Mouse (Mus musculus) lung, embryonic 14.5 days (tissue): ENCODE data around the gene Gabpb2. TPM values are rescaled to one million over a fixed set of nuclear protein-coding genes. Genes with fewer than 3 reads are reported as not detected.
A peak's percentile ranks its signal among the peaks of the same experiment; 100 is the strongest.

Experiments
- ATAC-seq: fragments of 200-750 bp; cut with Nextera tagmentation; 2 replicates; pipeline ENCODE4 v1.8.0; 2017; ENCODE audit warnings: mild to moderate bottlenecking, moderate TSS enrichment, moderate library complexity; ENCODE audit not compliant: insufficient read depth
- DNase-seq: peaks from one replicate; pipeline ENCODE4 v3.0.0-alpha.2; 2015
- H3K27ac ChIP-seq: fragments of 300-500 bp; sonication (generic); 2 replicates; pipeline ENCODE4 v1.5.1; 2014; ENCODE audit warnings: low read depth, mild to moderate bottlenecking, moderate library complexity
- H3K27me3 ChIP-seq: fragments of 300-500 bp; sonication (generic); 2 replicates; pipeline ENCODE4 v1.6.1; 2014; ENCODE audit warnings: low read length, control low read depth; ENCODE audit not compliant: insufficient read depth
- H3K36me3 ChIP-seq: fragments of 300-500 bp; sonication (generic); 2 replicates; pipeline ENCODE4 v1.6.1; 2014; ENCODE audit warnings: control low read depth; ENCODE audit not compliant: insufficient read depth
- H3K4me1 ChIP-seq: fragments of 300-500 bp; sonication (generic); 2 replicates; pipeline ENCODE4 v1.6.1; 2014; ENCODE audit warnings: antibody characterized with exemption, control low read depth; ENCODE audit not compliant: insufficient read depth
- H3K4me2 ChIP-seq: fragments of 300-500 bp; sonication (generic); 2 replicates; pipeline ENCODE4 v1.6.1; 2014; ENCODE audit warnings: mild to moderate bottlenecking
- H3K4me3 ChIP-seq: fragments of 300-500 bp; sonication (generic); 2 replicates; pipeline ENCODE4 v1.5.1; 2014; ENCODE audit warnings: low read depth, low read length
- H3K9ac ChIP-seq: fragments of 300-500 bp; sonication (generic); 2 replicates; pipeline ENCODE4 v1.6.1; 2014
- H3K9me3 ChIP-seq: fragments of 300-500 bp; sonication (generic); 2 replicates; pipeline ENCODE4 v1.6.1; 2016; ENCODE audit warnings: low read depth, low read length, control low read depth
- CTCF ChIP-seq: IDR thresholded peaks from 2 replicates; pipeline ENCODE4 v1.5.1; 2016; ENCODE audit warnings: antibody characterized with exemption, low read depth
- WGBS: fragments of 180-500 bp; shearing (Covaris S2); extraction: QIAGEN DNeasy Blood & Tissue Kit; methylation state at CpG from one replicate; pipeline ENCODE4 v1.1.7; 2014; 5-methylcytosine and 5-hydroxymethylcytosine counted together
- polyA plus RNA-seq: library from polyadenylated mRNA; unstranded; fragments of >200 nt; fragmentation: Nextera tagmentation; extraction: Ambion mirVana; gene quantifications from 2 replicates; pipeline ENCODE4 v1.2.1, GENCODE M21; 2014

Gene Gabpb2
- polyA plus RNA-seq, 1 experiment from 2014 or later = 13.4 TPM

DNA sequence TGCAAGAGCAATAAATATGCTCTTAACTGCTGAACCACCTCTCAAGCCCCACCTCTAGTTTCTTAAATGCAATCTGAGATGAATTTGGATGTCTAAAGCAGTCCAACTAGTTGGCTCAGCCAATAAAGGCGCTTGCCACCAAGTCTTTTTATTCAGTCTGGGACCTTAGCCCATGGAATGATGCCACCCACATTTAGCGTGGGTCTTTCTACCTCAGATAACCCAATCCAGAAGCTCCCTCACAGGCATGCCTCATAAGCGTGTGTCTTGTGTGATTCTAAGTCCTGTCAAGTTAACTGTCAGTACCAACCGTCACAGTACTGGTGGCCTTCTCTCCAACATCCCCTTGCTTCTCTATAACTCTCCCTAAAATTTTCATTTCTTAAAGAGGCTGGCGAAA, 38.8 kb downstream of the Gabpb2 start:
- WGBS = 76% methylated on average over 5 of the region's 5 CpGs
- ATAC-seq = no peak
- H3K36me3 ChIP-seq = peaks cover 12% of the 10 kb centered on the region; the same call in 1 of the 2 replicates
- no peaks in the 10 kb centered on the region for H3K9me3 ChIP-seq
- no peak overlapping the region for H3K4me3 ChIP-seq
- DNase-seq = no peak
- no peaks in the 10 kb centered on the region for H3K4me1 ChIP-seq
- peaks cover 2% of the 10 kb centered on the region for H3K27me3 ChIP-seq
- no peak for TF ChIP-seq CTCF
- no peak overlapping the region for H3K4me2 ChIP-seq
- no peak overlapping the region for H3K27ac ChIP-seq
- H3K9ac ChIP-seq = no peak overlapping the region

DNA sequence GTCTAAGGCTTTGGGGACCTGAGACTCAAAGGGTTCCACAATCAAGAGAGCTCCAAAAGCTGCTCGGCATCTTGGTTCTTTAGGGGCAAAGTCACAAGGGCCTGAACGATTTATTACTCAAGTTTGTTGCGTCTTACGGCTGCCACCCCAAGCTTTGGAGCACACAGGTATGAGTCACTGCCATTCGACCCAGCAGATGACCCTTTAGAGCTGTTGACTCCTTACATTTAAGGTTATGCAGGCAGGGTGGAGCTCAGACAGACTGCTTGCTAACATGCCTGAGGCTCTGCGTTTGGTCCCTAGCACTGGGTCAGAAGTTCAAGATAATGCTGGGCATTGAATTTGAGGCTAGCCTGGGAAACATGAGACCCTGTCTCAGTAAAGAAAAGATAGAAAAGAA, 40.1 kb downstream of the Gabpb2 start:
- TF ChIP-seq CTCF = no peak
- peaks cover 4% of the 10 kb centered on the region; the same call in 1 of the 2 replicates for H3K36me3 ChIP-seq
- no peak for DNase-seq
- H3K27me3 ChIP-seq = peaks cover 16% of the 10 kb centered on the region
- ATAC-seq = no peak
- no peak overlapping the region for H3K4me3 ChIP-seq
- no peak overlapping the region for H3K4me2 ChIP-seq
- no peak overlapping the region for H3K27ac ChIP-seq
- H3K9ac ChIP-seq = no peak overlapping the region
- WGBS = 63% methylated on average over 6 of the region's 6 CpGs
- H3K4me1 ChIP-seq = peaks cover 7% of the 10 kb centered on the region; the same call in 1 of the 2 replicates
- H3K9me3 ChIP-seq = no peaks in the 10 kb centered on the region

DNA sequence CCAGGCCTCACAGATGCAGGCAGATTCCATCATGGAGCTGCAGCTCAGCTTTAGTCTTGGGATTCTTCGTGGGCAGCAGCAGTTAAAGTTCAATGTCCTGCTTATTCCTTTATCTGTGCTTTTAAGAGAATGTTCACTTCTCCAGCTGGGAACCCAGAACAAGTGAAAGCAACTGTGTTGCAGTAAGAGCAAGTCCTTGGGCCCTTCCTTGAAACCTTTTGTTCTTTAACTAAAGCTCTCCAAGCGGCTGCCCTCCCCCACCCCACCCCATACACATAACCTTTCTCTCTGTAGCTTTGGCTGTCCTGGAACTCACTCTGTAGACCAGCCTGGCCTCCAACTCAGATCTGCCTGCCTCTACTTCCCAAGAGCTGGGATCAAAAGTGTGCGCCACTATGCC, 41.2 kb downstream of the Gabpb2 start:
- H3K4me2 ChIP-seq = no peak overlapping the region

DNA sequence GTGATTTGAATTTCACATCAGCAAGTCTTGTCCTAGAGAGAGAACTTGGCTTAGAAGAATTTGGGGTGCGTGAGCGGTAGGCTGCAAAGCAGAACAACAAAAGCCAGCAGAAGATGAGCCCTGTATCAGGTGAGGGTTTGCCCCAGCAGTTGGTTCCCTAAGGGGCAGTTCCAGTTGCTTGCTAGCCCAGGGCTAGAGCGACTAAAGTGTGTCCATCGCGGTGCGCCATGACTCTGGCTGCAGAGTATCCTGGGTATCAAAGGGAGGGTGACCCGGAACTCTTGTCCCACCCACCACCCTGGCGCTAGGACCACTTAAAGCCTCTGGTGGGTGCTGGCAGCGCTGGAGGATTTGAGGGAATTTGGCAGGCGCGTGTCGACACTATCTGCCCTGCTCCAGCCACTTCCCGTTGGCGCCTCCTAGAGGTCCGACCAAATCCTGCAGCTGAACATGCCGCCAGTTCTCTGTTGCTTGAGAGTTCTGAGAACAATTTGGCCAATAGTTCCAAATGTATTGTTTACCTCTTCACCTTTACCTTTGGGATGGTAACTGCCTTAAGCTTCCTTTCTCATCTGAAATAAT, 43.6 kb downstream of the Gabpb2 start:
- no peak overlapping the region for H3K9ac ChIP-seq
- ATAC-seq (peak; percentile 50), DNase-seq (peak; percentile 94)
- peak; percentile 94 for TF ChIP-seq CTCF
- peaks cover 27% of the 10 kb centered on the region for H3K27me3 ChIP-seq
- H3K27ac ChIP-seq = no peak overlapping the region
- WGBS = 5% methylated on average over 16 of the region's 16 CpGs
- H3K9me3 ChIP-seq = no peaks in the 10 kb centered on the region
- H3K36me3 ChIP-seq = peaks cover 32% of the 10 kb centered on the region; the same call in 1 of the 2 replicates
- H3K4me1 ChIP-seq = peaks cover 7% of the 10 kb centered on the region; the same call in 1 of the 2 replicates
- peak overlapping the region; percentile 35; the same call in 1 of the 2 replicates for H3K4me3 ChIP-seq
- peak overlapping the region; percentile 65 for H3K4me2 ChIP-seq

More for the DNA sequence above, 41.2 kb downstream of the Gabpb2 start:
- Histone ChIP-seq H3K27ac (no peak overlapping the region), H3K4me3 (no peak overlapping the region), H3K27me3 (peaks cover 26% of the 10 kb centered on the region), H3K4me1 (peaks cover 7% of the 10 kb centered on the region; the same call in 1 of the 2 replicates), H3K9me3 (no peaks in the 10 kb centered on the region), H3K36me3 (peaks cover 14% of the 10 kb centered on the region; the same call in 1 of the 2 replicates), H3K9ac (no peak overlapping the region)
- 70% methylated on average over 3 of the region's 3 CpGs for WGBS
- no peak for DNase-seq
- no peak for ATAC-seq
- TF ChIP-seq CTCF = no peak

DNA sequence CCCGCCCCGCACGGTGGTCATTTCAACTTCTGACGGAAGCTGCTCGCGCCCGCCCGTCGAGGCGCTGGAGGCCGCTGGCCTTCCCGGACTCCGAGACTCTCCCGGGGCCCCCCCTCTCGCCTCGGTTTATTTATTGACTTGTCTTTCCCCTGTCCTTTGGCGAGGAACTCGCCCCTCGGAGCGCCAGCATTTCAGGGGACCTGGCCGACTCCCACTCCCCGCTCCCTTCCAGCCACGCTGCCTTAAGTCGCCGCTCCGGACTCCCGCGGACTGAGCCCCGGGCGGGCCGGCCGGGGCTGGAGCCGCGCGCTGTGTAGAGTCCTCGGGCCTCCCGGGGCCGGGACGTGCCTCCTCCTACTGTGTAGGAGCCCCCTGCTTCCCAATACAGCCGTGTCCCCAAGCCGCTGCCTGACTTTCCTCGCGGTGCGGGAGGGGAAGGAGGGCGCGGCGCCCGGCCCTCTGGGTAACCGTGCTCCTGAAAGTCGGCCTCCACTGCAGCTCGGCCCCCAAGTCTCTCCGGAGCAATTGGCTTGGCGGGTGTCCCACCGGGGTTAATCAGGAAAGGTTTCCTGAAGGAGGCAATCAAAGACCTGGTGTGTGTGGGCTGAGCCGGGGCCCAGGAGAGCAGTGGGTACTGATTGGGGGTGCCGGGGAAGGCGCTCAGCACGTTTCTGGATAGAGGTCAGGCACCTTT, 44.3 kb downstream of the Gabpb2 start:
- H3K4me1 ChIP-seq = peaks cover 7% of the 10 kb centered on the region; the same call in 1 of the 2 replicates
- H3K4me2 ChIP-seq = peak overlapping the region; percentile 65
- H3K4me3 ChIP-seq = peak overlapping the region; percentile 35
- H3K27me3 ChIP-seq = peaks cover 27% of the 10 kb centered on the region
- H3K9ac ChIP-seq = peak overlapping the region; percentile 40
- H3K27ac ChIP-seq = no peak overlapping the region
- DNase-seq = peak; percentile 61
- peak; percentile 61; the same call in 1 of the 2 replicates for ATAC-seq
- H3K36me3 ChIP-seq = peaks cover 35% of the 10 kb centered on the region; the same call in 1 of the 2 replicates
- 6% methylated on average over 58 of the region's 58 CpGs for WGBS
- no peaks in the 10 kb centered on the region for H3K9me3 ChIP-seq
- no peak for TF ChIP-seq CTCF

DNA sequence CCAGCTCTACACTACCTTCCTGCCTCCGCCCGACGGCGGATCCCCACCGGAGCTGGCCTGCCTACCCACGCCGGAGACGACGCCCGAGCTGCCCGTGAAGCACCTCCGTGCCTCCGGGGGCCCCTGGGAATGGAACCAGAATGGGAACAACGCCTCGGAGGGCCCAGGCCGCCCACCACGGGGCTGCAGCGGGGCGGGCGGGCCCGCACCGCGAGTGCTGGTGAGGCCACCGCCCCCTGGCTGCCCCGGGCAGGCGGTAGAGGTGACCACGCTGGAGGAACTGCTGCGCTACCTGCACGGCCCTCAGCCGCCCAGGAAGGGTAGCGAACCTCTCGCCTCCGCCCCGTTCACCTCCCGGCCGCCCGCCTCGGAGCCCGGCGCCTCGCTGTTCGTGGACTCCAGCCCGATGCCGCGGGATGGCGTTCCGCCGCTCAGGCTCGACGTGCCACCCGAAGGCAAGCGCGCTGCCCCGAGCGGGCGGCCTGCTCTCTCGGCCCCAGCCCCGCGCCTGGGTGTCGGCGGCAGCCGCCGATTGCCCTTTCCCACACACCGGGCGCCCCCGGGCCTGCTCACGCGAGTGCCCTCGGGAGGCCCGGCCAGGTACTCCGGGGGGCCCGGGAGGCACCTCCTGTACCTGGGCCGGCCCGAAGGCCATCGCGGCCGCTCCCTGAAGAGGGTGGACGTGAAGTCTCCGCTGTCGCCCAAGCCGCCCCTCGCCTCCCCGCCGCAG, 45.0 kb downstream of the Gabpb2 start:
- peaks cover 27% of the 10 kb centered on the region for H3K27me3 ChIP-seq
- 23% methylated on average over 70 of the region's 84 CpGs for WGBS

More for the DNA sequence above, 45.0 kb downstream of the Gabpb2 start:
- Histone ChIP-seq H3K36me3 (peaks cover 35% of the 10 kb centered on the region; the same call in 1 of the 2 replicates), H3K9me3 (no peaks in the 10 kb centered on the region), H3K4me1 (peaks cover 7% of the 10 kb centered on the region; the same call in 1 of the 2 replicates), H3K9ac (peak overlapping the region; percentile 40; the same call in 1 of the 2 replicates), H3K4me3 (peak overlapping the region; percentile 35), H3K4me2 (peak overlapping the region; percentile 65), H3K27ac (no peak overlapping the region)
- ATAC-seq (no peak), DNase-seq (peak; percentile 9)
- TF ChIP-seq CTCF = no peak
